In the genomic region with DNA sequence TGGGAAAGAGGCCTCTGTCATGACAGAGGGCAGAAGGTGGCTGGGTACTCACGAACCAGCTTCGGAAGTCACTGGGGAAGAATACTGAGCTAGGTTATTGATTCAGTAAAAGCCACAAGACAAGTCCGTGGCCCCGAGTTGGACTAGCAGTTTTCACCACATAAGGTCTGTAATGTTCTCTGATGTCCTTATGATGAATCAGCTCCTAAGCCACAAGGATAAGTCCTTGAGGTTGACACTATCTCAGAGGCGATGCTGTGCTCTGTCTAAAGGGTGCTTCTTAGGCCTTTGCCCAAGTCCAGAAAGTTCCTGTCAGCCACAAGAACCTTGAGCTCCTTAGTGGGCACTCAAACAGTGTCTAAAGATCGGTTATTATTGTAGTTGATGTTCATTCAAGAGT, we compare ENCODE assay signal across 12 mouse cellular contexts. TPM values are rescaled to one million over a fixed set of nuclear protein-coding genes. Genes with fewer than 3 reads are reported as not detected.
DNase-seq lines count a peak whose midpoint lies in the region; ATAC-seq and TF ChIP-seq lines count a peak whose summit lies in the region.
"Had no signal": no experiment of that assay in that cellular context is flagged by ENCODE, and none has a peak within 500 bp of the region (broad histone marks: within the 10 kb centered on the region; RNA-seq: fewer than 3 reads in every experiment).

No protein-coding gene starts in this region.

- H3K4me2 ChIP-seq in heart, embryonic 13.5 days = peak overlapping the region; percentile 77; the same call in 1 of the 2 replicates
- peak overlapping the region; percentile 72 for H3K4me2 ChIP-seq in liver, postnatal 0 days (ENCODE audit: low read depth, low read length)
- no peak overlapping the region for H3K4me2 ChIP-seq in liver, embryonic 11.5 days

- no peak overlapping the region for H3K9ac ChIP-seq in heart, embryonic 13.5 days
- H3K9ac ChIP-seq in liver, postnatal 0 days (replicated peaks) = no peak overlapping the region
- no peak overlapping the region for H3K9ac ChIP-seq in liver, embryonic 11.5 days (ENCODE audit: low read depth, low read length)
- H3K9ac ChIP-seq: limb, embryonic 12.5 days had no signal

- no peaks in the 10 kb centered on the region for H3K27me3 ChIP-seq in heart, embryonic 13.5 days (replicated peaks)
- 0 out of 2 replicates have a peak, but pooled peaks cover 2% of the 10 kb centered on the region for H3K27me3 ChIP-seq in liver, postnatal 0 days (ENCODE audit: insufficient read depth, low read length)
- no peaks in the 10 kb centered on the region for H3K27me3 ChIP-seq in liver, embryonic 11.5 days (replicated peaks; ENCODE audit: control insufficient read depth, insufficient read depth, low read length)
- H3K27me3 ChIP-seq in testis, adult 2 months (ENCODE audit: control insufficient read depth, insufficient read depth, low read length) = no peaks in the 10 kb centered on the region

- TF ChIP-seq EP300 in liver, postnatal 0 days (IDR thresholded peaks at IDR 0.05; ENCODE audit: low read depth) = no peak

- 76% methylated on average over 6 of the region's 6 CpGs for WGBS in heart, embryonic 13.5 days
- WGBS in liver, postnatal 0 days (ENCODE audit: insufficient replicate concordance) = 60% methylated on average over 6 of the region's 6 CpGs
- WGBS in liver, embryonic 11.5 days = 77% methylated on average over 6 of the region's 6 CpGs

- H3K36me3 ChIP-seq in heart, embryonic 13.5 days = no peaks in the 10 kb centered on the region
- no peaks in the 10 kb centered on the region for H3K36me3 ChIP-seq in liver, postnatal 0 days (replicated peaks; ENCODE audit: insufficient read depth, low read length)
- H3K36me3 ChIP-seq in liver, embryonic 11.5 days (ENCODE audit: control insufficient read depth, insufficient read depth, low read length) = no peaks in the 10 kb centered on the region
- no peaks in the 10 kb centered on the region for H3K36me3 ChIP-seq in testis, adult 2 months (ENCODE audit: control insufficient read depth, insufficient read depth, low read length)
- H3K36me3 ChIP-seq: limb, embryonic 12.5 days had no signal

- no peaks in the 10 kb centered on the region for H3K9me3 ChIP-seq in heart, embryonic 13.5 days
- H3K9me3 ChIP-seq in liver, postnatal 0 days (ENCODE audit: low read length) = no peaks in the 10 kb centered on the region
- H3K9me3 ChIP-seq in liver, embryonic 11.5 days (ENCODE audit: control insufficient read depth, low read length) = no peaks in the 10 kb centered on the region
- H3K9me3 ChIP-seq: limb, embryonic 12.5 days had no signal

- no peak for TF ChIP-seq CTCF in liver, postnatal 0 days (IDR thresholded peaks at IDR 0.05; ENCODE audit: low read depth)
- TF ChIP-seq CTCF in testis, adult 2 months (IDR thresholded peaks at IDR 0.05; ENCODE audit: control insufficient read depth, insufficient read depth, insufficient replicate concordance, low read depth, low read length) = no peak

- no peak overlapping the region for H3K27ac ChIP-seq in heart, embryonic 13.5 days (replicated peaks)
- peak overlapping the region; percentile 78; the same call in 1 of the 2 replicates for H3K27ac ChIP-seq in liver, postnatal 0 days (ENCODE audit: low read depth)
- H3K27ac ChIP-seq in liver, embryonic 11.5 days (ENCODE audit: low read depth, low read length) = no peak overlapping the region
- 0 out of 2 replicates have a peak overlapping the region, but pooled peaks have one; percentile 15 for H3K27ac ChIP-seq in testis, adult 2 months (ENCODE audit: control insufficient read depth, insufficient read depth, low read depth, low read length)
- H3K27ac ChIP-seq: limb, embryonic 12.5 days had no signal

- no peak for ATAC-seq in heart, embryonic 13.5 days (ENCODE audit: extremely low read depth, insufficient number of reproducible peaks, low FRiP score, low TSS enrichment)
- ATAC-seq in liver, postnatal 0 days = no peak
- ATAC-seq in liver, embryonic 11.5 days (replicated peaks; ENCODE audit: low FRiP score) = no peak
- ATAC-seq: midbrain, embryonic 16.5 days had no signal

- no peak for DNase-seq in heart, adult 8-10 months (ENCODE audit: low spot score)
- DNase-seq in liver, postnatal 0 days = no peak
- DNase-seq in liver, embryonic 11.5 days (ENCODE audit: low spot score) = no peak
- DNase-seq in testis, postnatal 14 days (ENCODE audit: low spot score) = no peak
- no peak for DNase-seq in cerebellum, adult 9-11 months
- DNase-seq: cerebellum, adult 11-12 months; gastrocnemius, postnatal 10 days; right cerebral cortex, postnatal 14 days had no signal

- no peak overlapping the region for H3K4me3 ChIP-seq in heart, embryonic 13.5 days
- H3K4me3 ChIP-seq in liver, postnatal 0 days (ENCODE audit: low read depth, low read length) = peak overlapping the region; percentile 48; the same call in 1 of the 2 replicates
- no peak overlapping the region for H3K4me3 ChIP-seq in liver, embryonic 11.5 days (ENCODE audit: low read depth, low read length)
- no peak overlapping the region for H3K4me3 ChIP-seq in testis, adult 2 months (ENCODE audit: control insufficient read depth, low read depth, low read length)
- H3K4me3 ChIP-seq: limb, embryonic 12.5 days had no signal

- peaks cover 32% of the 10 kb centered on the region for H3K4me1 ChIP-seq in heart, embryonic 13.5 days
- H3K4me1 ChIP-seq in liver, postnatal 0 days (ENCODE audit: insufficient read depth) = peaks cover 19% of the 10 kb centered on the region
- H3K4me1 ChIP-seq in liver, embryonic 11.5 days (replicated peaks; ENCODE audit: control insufficient read depth, insufficient read depth, low read length) = peaks cover 6% of the 10 kb centered on the region
- H3K4me1 ChIP-seq in testis, adult 2 months (ENCODE audit: control insufficient read depth, insufficient read depth, low read length) = no peaks in the 10 kb centered on the region

- no peak for TF ChIP-seq POLR2A in testis, adult 2 months (IDR thresholded peaks at IDR 0.05; ENCODE audit: control insufficient read depth, low read depth, low read length)

RNA-seq across cellular contexts. Expression of gene Entpd1, which starts 49.7 kb away (rescaled TPM):
- polyA plus RNA-seq in heart, embryonic 13.5 days (2015; fragmentation: Nextera tagmentation; extraction: Ambion mirVana) = 8.0 and 9.2 TPM in 2 replicates
- total RNA-seq in heart, adult 8-10 months (2022) = 10 to 100 TPM; 17.5 to 21.0 (median 19.8) TPM
- 5.1 and 5.7 TPM in 2 replicates for polyA plus RNA-seq in liver, postnatal 0 days (2015; fragmentation: Nextera tagmentation; extraction: Ambion mirVana)
- 3.0 and 3.8 TPM in 2 replicates for polyA plus RNA-seq in liver, embryonic 11.5 days (2014; fragmentation: Nextera tagmentation; extraction: Ambion mirVana)
- polyA plus RNA-seq in testis, adult 2 months (2012; rRNA removed) = 36.6 and 41.4 TPM in 2 replicates

RNA-seq across cellular contexts. Expression of gene Tctn3, which starts 49.8 kb away (rescaled TPM):
- 8.1 and 9.6 TPM in 2 replicates for polyA plus RNA-seq in heart, embryonic 13.5 days (2015; fragmentation: Nextera tagmentation; extraction: Ambion mirVana)
- total RNA-seq in heart, adult 8-10 months (2022) = 1 to 10 TPM; 4.6 to 7.9 (median 6.8) TPM
- polyA plus RNA-seq in liver, postnatal 0 days (2015; fragmentation: Nextera tagmentation; extraction: Ambion mirVana) = 1.7 and 1.8 TPM in 2 replicates
- polyA plus RNA-seq in liver, embryonic 11.5 days (2014; fragmentation: Nextera tagmentation; extraction: Ambion mirVana) = 4.9 and 5.0 TPM in 2 replicates
- polyA plus RNA-seq in testis, adult 2 months (2012; rRNA removed) = 24.0 and 27.8 TPM in 2 replicates

Comparison
In these comparisons a context has a peak if more than half of its experiments do, and no peak if none do; other contexts are left out.
1. H3K27ac ChIP-seq: peak in liver, postnatal 0 days (single experiment) and testis, adult 2 months (single experiment); none in heart, embryonic 13.5 days (single experiment) and liver, embryonic 11.5 days (single experiment).